Mouse (Mus musculus): Measurements from ENCODE around the gene Pnmal1.
"Not testable (repeated sequence)": the region's sequence is repeated elsewhere in the genome, so short reads cannot be mapped to it uniquely, and the experiment has no call there.

Gene Pnmal1

GRCm38 (mm10) chr7:16950861-16951635 is 8.4 kb upstream of the Pnmal1 start:
- DNase-seq (ENCODE audit: low read depth), result peak; percentile 86

DNA sequence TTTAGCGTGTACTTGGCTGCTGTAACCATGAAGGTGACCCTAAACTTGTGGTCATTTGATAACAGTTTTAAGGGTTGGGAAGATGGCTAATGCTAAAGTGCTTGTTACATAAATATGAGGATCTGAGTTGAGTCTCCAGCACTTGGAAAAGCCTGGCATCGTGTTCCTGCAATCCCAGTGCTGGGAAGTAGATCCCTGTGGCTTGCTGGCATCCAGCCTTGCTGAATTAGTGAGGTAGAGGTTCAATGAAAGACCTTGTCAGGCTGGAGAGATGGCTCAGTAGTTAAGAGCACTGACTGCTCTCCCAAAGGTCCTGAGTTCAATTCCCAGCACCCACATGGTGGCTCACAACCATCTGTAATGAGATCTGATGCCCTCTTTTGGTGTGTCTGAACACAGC is 5.7 kb upstream of the Pnmal1 start:
- DNase-seq (ENCODE audit: low read depth), result not testable (repeated sequence)

GRCm38 (mm10) chr7:16955712-16956111 is 3.8 kb upstream of the Pnmal1 start:
- no peak for DNase-seq (ENCODE audit: low read depth)

DNA sequence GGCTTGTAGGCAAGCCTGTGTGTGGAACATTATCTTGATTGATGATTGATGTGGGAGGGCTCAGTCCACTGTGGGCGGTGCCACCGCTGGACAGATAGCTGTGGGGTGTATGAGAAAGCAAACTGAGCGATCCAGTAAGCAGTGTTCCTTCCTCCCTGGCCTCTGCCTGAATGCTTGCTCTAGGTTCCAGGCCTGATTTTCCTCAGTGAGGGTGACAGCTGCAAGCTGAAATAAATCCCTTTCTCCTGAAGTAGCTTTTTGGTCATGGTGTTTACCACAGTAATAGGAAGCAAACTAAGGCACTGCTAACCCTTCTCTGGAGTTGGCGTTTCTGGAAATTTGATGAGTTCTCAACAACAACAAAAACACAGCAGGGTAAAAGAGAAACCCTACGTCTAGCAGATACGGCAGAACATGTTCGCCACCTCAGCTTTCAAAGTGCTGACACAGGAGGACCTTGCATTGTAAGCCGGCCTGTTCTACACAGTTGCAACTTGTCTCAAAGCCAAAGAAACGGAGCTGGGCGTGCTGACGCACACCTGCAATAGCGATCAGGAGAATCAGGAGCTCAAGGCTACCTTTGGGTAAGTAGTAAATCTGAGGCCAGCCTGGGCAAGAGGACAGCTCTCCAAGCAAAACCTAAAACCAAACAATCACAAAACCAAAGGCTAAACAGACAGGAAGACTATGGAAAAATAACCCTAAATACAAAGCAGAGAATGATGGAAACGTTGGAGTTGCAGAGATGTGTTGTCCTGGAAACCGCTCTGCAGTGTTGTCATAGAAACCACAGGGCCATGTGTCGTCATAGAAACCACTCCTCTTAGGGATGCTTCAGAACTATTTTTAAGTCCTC is 2.8 kb upstream of the Pnmal1 start:
- DNase-seq (ENCODE audit: low read depth), result no peak

DNA sequence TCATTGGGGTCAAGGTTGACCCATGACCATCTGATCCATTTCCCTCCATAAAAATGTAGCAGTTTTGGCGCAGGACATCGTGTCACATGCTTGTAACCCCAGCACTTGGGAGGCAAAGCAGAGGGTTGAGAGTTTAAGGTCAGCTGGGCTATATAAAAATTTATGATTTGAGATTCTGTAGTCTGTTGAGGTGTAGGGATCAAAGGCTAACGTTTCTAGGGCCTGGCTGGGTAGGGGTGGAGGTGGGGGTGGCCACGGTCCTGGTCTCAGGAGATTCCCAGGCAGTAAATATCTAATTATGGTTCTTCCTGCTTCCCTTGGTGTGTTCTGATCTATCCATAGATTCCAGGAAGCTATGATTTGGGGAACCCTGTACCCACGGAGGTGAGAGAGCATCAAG is 2.2 kb downstream of the Pnmal1 start:
- DNase-seq (ENCODE audit: low read depth), result no peak

DNA sequence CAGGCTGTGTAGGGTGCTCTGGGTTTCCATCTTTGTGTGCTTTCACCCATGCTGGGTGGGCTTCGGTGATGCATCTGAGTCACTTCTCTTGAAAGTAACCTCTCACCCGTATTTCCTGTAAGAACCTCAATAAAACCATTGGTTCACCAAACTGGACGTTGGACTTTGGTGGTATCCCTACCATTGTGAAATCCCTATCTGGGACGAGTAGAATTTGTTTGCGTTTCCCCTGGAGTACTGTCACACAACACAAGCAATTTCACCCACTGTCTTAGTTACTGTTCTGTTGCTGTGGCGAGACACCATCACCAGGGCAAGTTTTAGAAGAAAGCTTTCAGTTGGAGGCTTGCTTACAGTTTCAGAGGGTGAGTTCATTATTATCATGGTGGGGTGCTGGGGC is 8.9 kb downstream of the Pnmal1 start:
- DNase-seq (ENCODE audit: low read depth), result no peak

- DNase-seq (ENCODE audit: low read depth), result no peak
Observed at GRCm38 (mm10) chr7:16971160-16971559, 11.7 kb downstream of the Pnmal1 start.

DNA sequence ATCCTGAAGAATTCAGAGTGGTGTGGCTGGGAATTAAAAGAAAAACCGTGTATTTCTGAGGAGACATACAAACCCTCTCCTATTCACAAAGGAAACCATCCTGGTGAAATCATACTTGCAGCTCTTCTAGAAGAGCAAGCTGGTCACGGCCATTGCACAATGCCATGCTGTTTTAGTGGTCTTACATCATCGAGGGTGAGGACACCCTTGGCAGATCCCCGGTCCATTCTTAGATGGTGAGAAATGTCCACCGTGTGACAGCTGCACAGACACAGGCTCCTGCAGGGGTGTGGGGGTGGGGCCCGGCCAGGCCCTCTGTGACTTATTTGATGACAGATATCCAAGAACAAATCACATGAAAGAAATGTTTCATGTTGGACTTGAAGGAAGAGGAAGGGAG is 14.5 kb downstream of the Pnmal1 start:
- peak; percentile 54 for DNase-seq (ENCODE audit: low read depth)

GRCm38 (mm10) chr7:16976298-16976697 is 16.8 kb downstream of the Pnmal1 start:
- DNase-seq (ENCODE audit: low read depth), result no peak

GRCm38 (mm10) chr7:16978173-16978572 is 18.7 kb downstream of the Pnmal1 start:
- DNase-seq (ENCODE audit: low read depth), result no peak

DNA sequence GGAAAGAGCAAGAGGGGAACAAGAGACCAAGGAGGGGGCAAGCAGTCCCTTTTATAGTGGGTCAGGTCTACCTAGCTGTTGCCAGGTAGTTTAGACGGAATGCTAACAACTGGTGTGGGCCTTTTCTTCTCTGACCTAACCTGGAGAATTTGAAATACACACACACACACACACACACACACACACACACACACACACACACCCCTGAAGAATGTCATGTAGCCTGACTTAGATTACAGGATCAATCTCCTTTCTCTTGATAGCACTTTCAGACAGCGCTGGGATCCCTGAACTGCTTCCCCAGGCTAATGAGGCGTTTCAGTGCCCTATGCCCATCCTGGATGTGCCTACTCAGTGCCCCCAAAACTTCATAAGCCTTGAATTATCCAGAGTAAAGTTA is 19.1 kb downstream of the Pnmal1 start:
- DNase-seq (ENCODE audit: low read depth), result no peak

GRCm38 (mm10) chr7:16980348-16980747 is 20.9 kb downstream of the Pnmal1 start:
- peak; percentile 49 for DNase-seq (ENCODE audit: low read depth)

DNA sequence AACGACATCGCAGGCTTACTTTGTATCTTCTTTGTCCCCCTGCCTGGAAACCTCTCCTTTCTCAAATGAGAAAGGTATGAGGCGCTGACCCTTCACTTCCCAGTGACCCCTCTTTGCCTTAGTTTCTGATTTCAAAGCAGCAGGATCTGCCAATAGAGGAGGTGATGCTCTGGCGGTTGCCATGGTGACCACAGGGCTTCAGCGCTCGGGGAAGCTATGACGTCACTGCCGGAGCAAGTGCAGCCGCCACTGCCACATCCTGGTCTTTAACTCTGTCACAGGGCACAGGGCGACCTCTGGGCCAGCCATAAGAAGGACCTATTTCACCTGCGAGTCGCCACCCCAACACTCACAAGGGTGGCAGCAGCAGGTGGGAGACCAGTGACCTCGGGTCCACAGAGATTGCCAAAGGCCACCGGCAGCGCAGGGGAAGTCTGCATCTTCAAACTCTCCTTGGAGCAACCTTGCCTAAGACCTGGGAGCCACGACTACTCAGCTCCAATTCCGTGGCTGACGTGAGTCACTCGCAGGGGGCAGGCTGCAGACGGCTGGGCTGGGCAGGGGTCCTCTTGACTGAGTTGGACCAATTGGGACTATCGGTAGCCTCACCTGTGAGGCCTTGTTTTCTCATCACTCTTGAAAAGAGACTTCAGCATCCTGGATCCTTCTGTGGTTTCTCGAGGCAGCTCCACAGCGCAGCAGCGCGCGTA is 23.5 kb downstream of the Pnmal1 start, which contains the start of gene Gm42372:
TSS of gene Gm42372 (plus strand) at position 228 of the 710 bp plus-strand sequence.
- DNase-seq (ENCODE audit: low read depth), result no peak

DNA sequence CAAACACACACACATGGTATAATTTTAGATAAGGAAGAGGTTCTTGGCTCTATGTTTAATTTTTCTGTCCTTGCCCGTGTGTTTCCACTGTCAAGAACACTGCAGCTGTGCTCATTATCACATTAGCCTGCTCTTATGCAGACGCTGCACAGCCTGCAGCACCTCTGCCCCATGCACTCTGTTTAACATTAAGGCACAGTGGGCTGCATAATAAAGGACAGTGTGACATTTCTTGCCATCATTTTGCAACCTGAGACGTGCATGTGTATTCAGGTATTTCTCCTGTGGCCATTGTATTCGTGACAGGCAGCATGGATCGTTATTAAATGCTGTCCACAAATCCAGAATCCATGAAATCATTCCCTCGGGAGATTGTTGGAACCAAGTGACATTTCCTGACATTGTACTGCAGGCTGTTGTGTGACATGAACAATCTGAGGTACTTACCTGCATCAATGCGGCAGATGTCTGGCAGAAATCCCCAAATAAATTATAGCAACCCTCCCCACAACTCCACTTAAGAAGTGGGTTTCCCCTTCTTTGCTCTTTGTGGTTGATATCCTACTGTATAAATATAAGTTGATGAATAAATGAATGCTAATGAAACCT is 28.2 kb downstream of the Pnmal1 start:
- DNase-seq (ENCODE audit: low read depth), result no peak

- peak; percentile 57 for DNase-seq (ENCODE audit: low read depth)
Observed at GRCm38 (mm10) chr7:16988405-16988804, 28.9 kb downstream of the Pnmal1 start.

DNA sequence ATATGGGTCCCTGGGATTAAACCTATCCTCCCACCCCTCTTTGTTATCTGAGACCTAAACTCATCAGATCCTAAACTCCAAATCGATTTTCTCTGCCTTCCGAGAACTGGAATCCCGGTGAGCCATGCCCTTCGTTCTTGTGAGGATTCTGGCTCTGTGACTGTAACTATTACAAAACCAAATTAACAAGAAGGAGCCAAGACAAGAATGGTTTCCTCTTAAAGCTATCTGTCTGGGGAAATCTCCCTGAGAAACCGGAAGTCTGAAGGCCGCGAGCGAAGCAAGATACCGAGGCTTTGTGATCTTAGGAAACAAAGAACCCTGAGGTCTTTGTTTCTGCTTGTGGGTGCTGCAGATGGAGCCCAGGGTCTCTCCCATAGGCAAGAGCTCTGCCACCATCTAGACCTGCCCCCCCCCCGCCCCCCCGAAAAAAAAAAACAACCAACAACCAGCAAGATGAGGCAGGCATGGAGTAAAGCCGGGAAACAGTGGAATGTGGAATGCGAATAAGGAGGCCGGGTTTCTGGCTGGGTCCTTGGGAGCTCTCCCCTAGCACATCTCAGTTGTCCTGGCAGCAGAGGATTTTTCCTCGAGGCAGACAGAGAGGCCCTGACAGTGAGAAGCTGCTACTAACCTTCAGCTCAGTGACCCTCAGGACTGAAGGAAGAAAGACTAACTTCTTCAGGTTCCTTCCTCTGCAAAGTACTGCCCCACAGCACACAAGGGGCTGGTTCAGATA is 30.7 kb downstream of the Pnmal1 start:
- DNase-seq (ENCODE audit: low read depth), result no peak

GRCm38 (mm10) chr7:16991681-16992450 is 32.4 kb downstream of the Pnmal1 start:
- peak; percentile 20 for DNase-seq (ENCODE audit: low read depth)

- no peak for DNase-seq (ENCODE audit: low read depth)
Observed at GRCm38 (mm10) chr7:16992451-16992807, 33.0 kb downstream of the Pnmal1 start, which contains the start of gene Ccdc8. Ccdc8 (plus strand) TSS chr7:16992708.

GRCm38 (mm10) chr7:16993651-16994399 is 34.3 kb downstream of the Pnmal1 start:
- DNase-seq (ENCODE audit: low read depth), result peak; percentile 66

GRCm38 (mm10) chr7:16994400-16994799 is 34.9 kb downstream of the Pnmal1 start:
- no peak for DNase-seq (ENCODE audit: low read depth)
